Mouse (Mus musculus) spleen, adult 2 months (tissue): Measurements from ENCODE around the gene Slitrk1.

ENCODE experiments used
- CTCF ChIP-seq: fragments of 200-500 bp; IDR thresholded peaks from 2 replicates; pipeline ENCODE4 v1.5.1; 2011; ENCODE audit warnings: mild to moderate bottlenecking, inconsistent platforms; ENCODE audit not compliant: insufficient read depth, insufficient read length, insufficient replicate concordance; ENCODE audit errors: extremely low read depth
- POLR2A ChIP-seq: fragments of 200-500 bp; IDR thresholded peaks from 2 replicates; pipeline ENCODE4 v1.6.1; 2011; ENCODE audit warnings: low read depth, low read length, inconsistent platforms

- TF ChIP-seq POLR2A (no peak), CTCF (no peak)
Measured at GRCm38 (mm10) chr14:108895456-108895855, 18.5 kb downstream of the Slitrk1 start.
